Mouse (Mus musculus): ENCODE data around the gene Kmt2c.
A peak's percentile ranks its signal among the peaks of the same experiment; 100 is the strongest.
"Not testable (repeated sequence)": the region's sequence is repeated elsewhere in the genome, so short reads cannot be mapped to it uniquely, and the experiment has no call there.

The Kmt2c gene

GRCm38 (mm10) chr5:25224377-25224776, 274.2 kb downstream of the Kmt2c start:
- DNase-seq (ENCODE audit: low spot score in 2 of 2), result not testable (repeated sequence)

GRCm38 (mm10) chr5:25222752-25223702, 275.6 kb downstream of the Kmt2c start, which contains the start of gene E130116L18Rik:
E130116L18Rik (minus strand) TSS chr5:25223153.
- peak; percentile 78 to 83 for DNase-seq (ENCODE audit: low spot score in 2 of 2)
